Mouse (Mus musculus) natural killer cell, adult 2 months (primary cell): Measurements from ENCODE around the gene Mafb.
A peak's percentile ranks its signal among the peaks of the same experiment; 100 is the strongest.

Experiments used
- DNase-seq, 2 experiments: peaks; one replicate each; pipeline ENCODE4 v3.0.0; 2022; ENCODE audit warnings: low spot score in 2 of 2

Gene Mafb

DNA sequence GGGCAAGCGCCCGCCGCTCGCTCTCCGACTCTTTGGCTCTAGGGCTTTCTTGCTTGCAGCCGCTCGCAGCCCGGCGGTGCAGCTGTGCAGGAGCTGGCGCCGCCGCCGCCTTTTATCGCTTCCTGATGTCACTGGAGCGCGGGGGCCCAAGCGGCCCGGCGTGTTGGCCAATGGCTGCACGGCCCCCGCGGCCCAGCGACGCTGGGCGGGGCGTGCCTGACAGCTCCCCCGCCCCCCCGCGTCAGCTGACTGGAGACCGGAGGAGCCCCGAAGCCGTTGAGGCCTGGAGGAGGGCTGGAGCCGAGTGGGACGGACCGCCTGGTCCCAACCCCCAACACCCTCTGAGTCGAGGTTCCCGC is at the start of gene Mafb:
Gene Mafb, minus strand, starts transcription at position 86 of the 359 bp plus-strand sequence.
- DNase-seq = peak; percentile 8 to 13

- DNase-seq = no peak
Observed at GRCm38 (mm10) chr2:160415161-160415560, 48.3 kb upstream of the Mafb start.

- no peak for DNase-seq
Observed at GRCm38 (mm10) chr2:160414736-160415135, 47.9 kb upstream of the Mafb start.

- peak in 1 of 2 experiments; percentile 27 for DNase-seq
Observed at GRCm38 (mm10) chr2:160413982-160414381, 47.1 kb upstream of the Mafb start.

DNA sequence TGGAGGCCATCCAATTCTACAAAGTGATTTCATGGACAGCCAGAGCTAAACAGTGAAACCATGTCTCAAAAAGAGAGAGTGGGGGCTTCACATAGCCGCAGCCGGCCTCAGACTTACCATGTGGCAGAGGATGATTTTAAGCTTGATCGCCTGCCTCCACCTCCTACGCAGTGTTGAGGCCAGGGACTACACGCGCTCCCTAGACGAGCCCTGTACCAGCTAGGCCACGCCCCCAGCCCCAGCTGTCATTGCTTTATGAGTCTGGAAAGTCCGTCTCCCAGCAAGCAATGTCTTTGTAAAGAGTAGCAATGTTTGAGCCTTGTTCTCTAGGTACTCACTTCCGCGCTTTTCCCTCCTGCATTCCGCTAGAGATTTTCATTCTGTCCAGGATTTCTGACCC is 46.2 kb upstream of the Mafb start:
- no peak for DNase-seq

DNA sequence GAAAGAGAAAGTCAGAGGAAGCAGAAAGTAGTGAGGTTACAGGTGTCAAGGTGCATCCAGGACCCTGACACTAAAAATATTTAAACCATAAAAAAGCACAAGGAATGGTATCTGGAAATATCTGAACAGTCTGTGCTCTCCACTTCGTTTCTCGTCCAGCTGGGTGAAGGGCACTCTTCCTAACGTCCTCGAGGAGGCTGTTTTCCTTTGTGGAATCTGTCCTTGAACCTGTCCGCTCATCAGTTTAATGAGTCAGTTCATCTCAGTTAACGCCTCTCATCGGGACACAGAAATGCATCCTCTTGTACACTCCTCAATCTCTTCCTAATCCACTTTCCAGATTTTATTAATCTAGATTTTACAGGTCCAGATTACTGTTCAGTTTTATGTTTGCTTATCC is 44.6 kb upstream of the Mafb start:
- no peak for DNase-seq

GRCm38 (mm10) chr2:160407720-160408119 is 40.9 kb upstream of the Mafb start:
- DNase-seq = no peak

- no peak for DNase-seq
Observed at GRCm38 (mm10) chr2:160397747-160398146, 30.9 kb upstream of the Mafb start.

GRCm38 (mm10) chr2:160394735-160395134 is 27.9 kb upstream of the Mafb start:
- no peak for DNase-seq

DNA sequence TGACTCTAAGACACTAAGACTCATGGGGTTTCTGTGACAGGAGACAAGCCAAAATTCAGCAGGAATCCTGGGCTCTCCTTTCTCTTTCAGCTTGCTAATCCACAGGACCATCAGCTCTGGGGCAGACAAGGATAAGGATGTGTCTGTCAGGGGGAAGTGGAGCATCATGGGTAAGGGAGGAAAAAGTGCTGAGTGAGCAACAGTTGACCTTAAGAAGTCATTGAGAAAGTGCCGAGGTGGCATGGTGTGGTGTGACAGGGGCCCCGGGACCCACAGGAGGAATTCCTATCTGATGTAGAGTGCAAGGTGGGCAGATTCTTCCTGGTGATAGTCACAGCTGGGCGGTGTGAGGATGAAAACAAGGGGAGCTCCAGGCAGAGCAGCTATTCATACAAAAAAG is 25.8 kb upstream of the Mafb start:
- no peak for DNase-seq

- no peak for DNase-seq
Observed at GRCm38 (mm10) chr2:160388596-160388995, 21.7 kb upstream of the Mafb start.

DNA sequence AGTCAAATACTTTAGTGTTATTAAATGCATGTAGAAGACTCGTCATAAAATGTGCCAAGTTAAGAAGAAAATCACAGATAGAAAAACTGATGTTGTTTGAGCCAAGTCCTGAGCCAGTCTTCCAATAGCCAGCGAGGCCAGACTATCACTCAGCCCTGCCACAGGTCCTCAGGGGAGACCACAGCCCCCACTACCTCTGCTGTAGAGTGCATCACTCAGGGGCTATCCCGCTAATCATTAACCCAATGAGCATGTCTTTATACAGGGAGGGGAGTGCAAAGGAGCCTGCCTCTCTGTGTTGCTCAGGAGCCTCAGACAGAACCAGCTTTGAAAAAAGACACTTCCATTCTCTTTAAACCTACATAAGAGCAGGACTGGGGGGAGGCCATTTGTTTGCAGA is 16.6 kb upstream of the Mafb start:
- no peak for DNase-seq

GRCm38 (mm10) chr2:160378271-160378670 is 11.4 kb upstream of the Mafb start:
- peak in 1 of 2 experiments; percentile 21 for DNase-seq

- DNase-seq = no peak
Observed at GRCm38 (mm10) chr2:160376236-160376635, 9.4 kb upstream of the Mafb start.

GRCm38 (mm10) chr2:160369653-160370420 is 3.0 kb upstream of the Mafb start:
- DNase-seq = no peak

DNA sequence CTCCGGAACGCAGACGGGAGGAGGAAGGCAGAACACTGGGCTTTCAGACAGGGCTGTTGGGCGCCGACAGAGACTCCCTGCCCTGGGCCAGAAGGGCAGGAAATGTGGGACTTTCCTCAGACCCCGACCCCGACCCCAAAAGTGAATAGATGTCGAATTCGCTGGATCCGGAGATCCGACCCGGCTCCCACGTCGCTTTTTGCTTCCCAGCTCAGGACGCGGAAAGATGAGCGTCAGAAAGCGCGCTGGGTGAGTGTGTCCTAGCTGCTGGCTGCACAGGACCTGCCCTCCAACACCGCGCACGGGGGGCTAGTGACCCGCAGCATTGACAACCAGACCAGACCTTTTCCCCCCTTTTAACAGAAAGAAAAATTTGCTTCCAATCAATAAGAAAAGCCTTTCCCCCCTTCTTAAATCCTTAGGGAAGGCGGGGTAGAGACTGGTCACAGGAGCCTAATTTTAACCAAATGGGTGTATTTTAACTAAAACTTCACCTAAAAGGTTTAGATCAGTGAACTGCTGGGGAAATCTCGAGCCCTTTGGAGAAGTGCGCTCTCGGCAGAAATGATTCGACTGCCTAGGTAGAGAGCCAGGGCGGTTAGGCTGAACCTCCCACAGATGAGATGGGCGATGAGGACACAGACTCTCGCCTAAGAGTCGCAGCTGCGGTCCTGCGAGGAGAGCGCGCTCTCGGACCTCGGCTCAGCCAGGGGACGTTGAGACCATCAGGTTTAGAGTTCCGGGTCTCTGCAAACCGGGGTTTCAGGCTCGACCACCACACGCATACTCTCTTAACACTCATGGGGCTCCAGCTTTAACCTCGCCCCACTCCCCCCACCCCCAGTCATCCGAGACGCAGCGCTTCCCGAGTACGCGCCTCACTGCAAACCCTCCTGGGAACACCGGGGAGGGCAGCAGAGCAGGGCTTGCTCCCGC is 1.8 kb upstream of the Mafb start:
- DNase-seq = no peak

DNA sequence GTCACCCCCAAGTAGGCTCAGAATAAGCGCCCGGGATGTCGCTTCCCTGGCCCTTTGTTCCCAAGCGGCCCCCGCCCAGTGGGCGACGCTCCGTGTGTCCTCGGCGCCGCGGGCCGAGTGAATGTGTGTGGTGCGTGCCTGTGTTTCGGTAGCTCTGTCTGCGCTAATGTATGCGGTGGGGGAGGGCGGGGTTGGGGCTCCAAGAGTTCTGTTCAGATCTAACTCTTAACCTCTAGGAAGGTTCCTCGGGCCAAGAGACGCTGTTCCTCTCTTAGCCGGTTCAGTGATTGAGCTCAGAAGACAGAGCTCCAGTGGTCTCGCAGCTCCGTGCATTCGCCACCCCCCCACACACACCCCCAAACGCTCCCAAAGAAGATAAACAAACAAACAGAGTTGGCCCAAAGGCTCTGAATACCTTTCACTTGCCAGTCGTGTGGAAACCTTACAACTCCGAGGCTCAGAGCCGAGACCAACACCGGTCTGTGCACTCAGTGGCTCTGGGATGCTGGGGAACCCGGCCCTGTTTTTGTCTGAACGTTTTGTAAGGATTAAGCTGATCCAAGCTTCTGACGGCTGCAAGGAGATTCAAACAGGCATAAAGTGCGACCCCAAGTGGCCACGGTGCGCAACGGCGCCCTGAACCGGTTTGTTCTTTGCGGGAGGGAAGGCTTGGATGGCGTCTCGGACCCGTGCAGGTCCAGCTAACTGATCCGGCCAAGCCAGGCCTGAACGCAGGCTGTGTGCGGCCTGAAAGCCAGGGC is 763 bp upstream of the Mafb start:
- DNase-seq = peak; percentile 11 to 12

GRCm38 (mm10) chr2:160366111-160366979 is 520 bp downstream of the Mafb start:
- DNase-seq = no peak

DNA sequence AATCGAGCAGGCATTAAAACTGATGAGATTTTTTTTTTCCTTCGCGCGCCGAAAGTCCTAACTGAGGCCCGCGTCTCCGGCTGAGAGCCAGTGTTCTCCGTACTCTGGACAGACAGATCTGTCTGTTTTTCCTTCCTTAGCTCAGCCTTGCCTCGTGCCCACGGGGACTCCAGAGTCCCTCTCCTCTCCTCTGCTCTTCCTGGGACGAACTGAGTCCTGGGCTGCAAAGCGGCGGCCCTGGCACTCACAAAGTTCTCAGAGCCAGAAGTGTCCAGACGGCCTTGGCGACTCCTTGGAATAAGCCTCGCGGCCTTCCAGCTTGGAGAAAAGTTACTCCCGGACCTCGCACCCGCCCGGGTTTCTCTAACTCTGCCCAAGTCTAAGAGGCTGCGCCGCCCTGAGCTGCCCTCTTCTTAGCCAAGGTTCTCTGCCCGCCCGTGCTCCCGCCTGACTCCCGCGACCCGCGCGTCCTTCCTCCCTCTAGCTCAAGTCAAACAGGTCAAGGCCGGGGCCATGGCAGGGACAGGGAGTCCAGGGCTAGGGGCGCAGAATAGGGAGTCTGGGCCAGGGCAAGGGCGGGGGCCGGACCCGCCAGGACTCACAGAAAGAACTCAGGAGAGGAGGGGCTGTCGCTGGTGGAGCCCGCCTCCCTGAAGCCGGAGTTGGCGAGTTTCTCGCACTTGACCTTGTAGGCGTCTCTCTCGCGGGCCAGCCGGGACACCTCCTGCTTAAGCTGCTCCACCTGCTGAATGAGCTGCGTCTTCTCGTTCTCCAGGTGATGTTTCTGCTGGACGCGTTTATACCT is 1.6 kb downstream of the Mafb start:
- no peak for DNase-seq

- DNase-seq = no peak
Observed at GRCm38 (mm10) chr2:160364666-160365065, 2.2 kb downstream of the Mafb start.
